Comparison of ENCODE assay signal across 8 mouse cellular contexts in genomic region chr16:10520908-10521614, GRCm38 (mm10). TPM values are rescaled to one million over a fixed set of nuclear protein-coding genes. Genes with fewer than 3 reads are reported as not detected.
A peak's percentile ranks its signal among the peaks of the same experiment; 100 is the strongest.
DNase-seq lines count a peak whose midpoint lies in the region; ATAC-seq and TF ChIP-seq lines count a peak whose summit lies in the region.

No protein-coding gene starts in this region.

- no peaks in the 10 kb centered on the region for H3K27me3 ChIP-seq in midbrain, embryonic 11.5 days (ENCODE audit: control insufficient read depth, insufficient read depth, low read length)
- no peaks in the 10 kb centered on the region for H3K27me3 ChIP-seq in spleen, adult 2 months (ENCODE audit: control insufficient read depth, insufficient read depth, low read length)

- H3K36me3 ChIP-seq in midbrain, embryonic 11.5 days (ENCODE audit: control insufficient read depth, insufficient read depth, low read length), result no peaks in the 10 kb centered on the region
- peaks cover 26% of the 10 kb centered on the region for H3K36me3 ChIP-seq in spleen, adult 2 months (ENCODE audit: control insufficient read depth, insufficient read depth, low read length)

- TF ChIP-seq CTCF in spleen, adult 2 months (IDR thresholded peaks at IDR 0.05; ENCODE audit: extremely low read depth, insufficient read depth, insufficient read length, insufficient replicate concordance), result peak; percentile 56; the same call in 1 of the 2 replicates

- intact Hi-C loops in heart, postnatal 25 days (cut with DNase I), result loop anchor here (2.0 to 5.0 kb wide), 3 partner anchors 104 to 434 kb away; no protein-coding TSS in a partner anchor
- intact Hi-C loops in left cerebral cortex, postnatal 10 days (cut with DNase I), result loop anchor here (2.0 to 10.0 kb wide), 3 partner anchors 104 to 436 kb away; no protein-coding TSS in a partner anchor

- WGBS in midbrain, embryonic 11.5 days, result 39% methylated on average over 2 of the region's 2 CpGs
- 48% methylated on average over 2 of the region's 2 CpGs for WGBS in spleen, adult 2 months

- no peak overlapping the region for H3K4me3 ChIP-seq in midbrain, embryonic 11.5 days (ENCODE audit: low read depth, low read length)
- H3K4me3 ChIP-seq in spleen, adult 2 months (ENCODE audit: extremely low read depth, insufficient read depth, insufficient read length), result no peak overlapping the region

- no peaks in the 10 kb centered on the region for H3K4me1 ChIP-seq in midbrain, embryonic 11.5 days (ENCODE audit: control insufficient read depth, insufficient read depth, low read length)
- H3K4me1 ChIP-seq in spleen, adult 2 months (ENCODE audit: control insufficient read depth, insufficient read depth, insufficient read length), result peaks cover 27% of the 10 kb centered on the region

- H3K9me3 ChIP-seq in midbrain, embryonic 11.5 days (ENCODE audit: control insufficient read depth, low read length), result no peaks in the 10 kb centered on the region

- no peak for TF ChIP-seq POLR2A in spleen, adult 2 months (IDR thresholded peaks at IDR 0.05; ENCODE audit: low read depth, low read length)

- peak; percentile 75 for ATAC-seq in midbrain, embryonic 11.5 days (ENCODE audit: low FRiP score)

- no peak overlapping the region for H3K27ac ChIP-seq in midbrain, embryonic 11.5 days (ENCODE audit: low read depth, low read length)
- H3K27ac ChIP-seq in spleen, adult 2 months (ENCODE audit: insufficient read depth, low read length), result peak overlapping the region; percentile 69

- peak; percentile 94 for DNase-seq in heart, adult 11 months
- DNase-seq in heart, postnatal 25 days (ENCODE audit: low spot score), result no peak
- peak; percentile 89 to 91 for DNase-seq in cerebellum, postnatal 14 days
- DNase-seq in gastrocnemius, adult 18-20 months (ENCODE audit: low spot score), result peak; percentile 69
- peak; percentile 83 for DNase-seq in hindlimb bud, embryonic 11.5 days (ENCODE audit: extremely low spot score, low read depth, low spot score)
- DNase-seq in left cerebral cortex, postnatal 10 days (ENCODE audit: extremely low spot score in 1 of 2, low spot score in 2 of 2), result peak; percentile 81 to 85
- DNase-seq in midbrain, embryonic 11.5 days (ENCODE audit: low spot score, missing footprints), result peak; percentile 99
- DNase-seq in spleen, adult 2 months (ENCODE audit: low read depth in 1 of 2, low spot score in 2 of 2), result peak; percentile 43 to 77

- no peak overlapping the region for H3K4me2 ChIP-seq in midbrain, embryonic 11.5 days

- H3K9ac ChIP-seq in midbrain, embryonic 11.5 days (ENCODE audit: low read length), result no peak overlapping the region

RNA-seq across cellular contexts. Expression of gene Dexi, which starts 21.8 kb away (rescaled TPM):
- total RNA-seq in heart, postnatal 25 days (2021), result 10 to 100 TPM; 34.6 to 37.4 TPM
- total RNA-seq in gastrocnemius, adult 18-20 months (2021), result 10 to 100 TPM; 48.8 to 50.3 TPM
- 10 to 100 TPM; 27.5 to 30.2 TPM for total RNA-seq in left cerebral cortex, postnatal 10 days (2021)
- 23.8 and 27.3 TPM in 2 replicates for polyA plus RNA-seq in midbrain, embryonic 11.5 days (2014; fragmentation: Nextera tagmentation; extraction: Ambion mirVana)
- polyA plus RNA-seq in spleen, adult 2 months (2012; rRNA removed), result 40.8 and 55.1 TPM in 2 replicates

RNA-seq across cellular contexts. Expression of gene Clec16a, which starts 24.1 kb away (rescaled TPM):
- 10 to 100 TPM; 55.1 to 56.0 TPM for total RNA-seq in heart, postnatal 25 days (2021)
- total RNA-seq in gastrocnemius, adult 18-20 months (2021), result 10 to 100 TPM; 64.0 to 67.3 TPM
- total RNA-seq in left cerebral cortex, postnatal 10 days (2021), result 10 to 100 TPM; 69.3 to 71.5 TPM
- 41.2 and 43.4 TPM in 2 replicates for polyA plus RNA-seq in midbrain, embryonic 11.5 days (2014; fragmentation: Nextera tagmentation; extraction: Ambion mirVana)
- 8.2 and 10.0 TPM in 2 replicates for polyA plus RNA-seq in spleen, adult 2 months (2012; rRNA removed)

RNA-seq across cellular contexts. Expression of gene Ciita, which starts 41.2 kb away (rescaled TPM):
- total RNA-seq in heart, postnatal 25 days (2021), result under 1 TPM; 0.52 to 0.64 TPM
- total RNA-seq in gastrocnemius, adult 18-20 months (2021), result under 1 TPM; 0.18 to 0.21 TPM
- not detected for total RNA-seq in left cerebral cortex, postnatal 10 days (2021)
- polyA plus RNA-seq in midbrain, embryonic 11.5 days (2014; fragmentation: Nextera tagmentation; extraction: Ambion mirVana), result 0.14 and 0.34 TPM in 2 replicates
- 82.2 and 98.8 TPM in 2 replicates for polyA plus RNA-seq in spleen, adult 2 months (2012; rRNA removed)
